Mouse (Mus musculus) midbrain, embryonic 12.5 days (tissue): ENCODE results near the gene St7. TPM values are rescaled to one million over a fixed set of nuclear protein-coding genes. Genes with fewer than 3 reads are reported as not detected.

Experiments
- ATAC-seq: fragments of 200-750 bp; cut with Nextera tagmentation; 2 replicates; pipeline ENCODE4 v1.8.0; 2017; ENCODE audit warnings: low read depth, moderate TSS enrichment, moderate library complexity; ENCODE audit not compliant: low FRiP score
- H3K27ac ChIP-seq: fragments of 300-500 bp; sonication (generic); replicated peaks from 2 replicates; pipeline ENCODE4 v1.5.1; 2016; ENCODE audit warnings: mild to moderate bottlenecking
- H3K27me3 ChIP-seq: fragments of 300-500 bp; sonication (generic); 2 replicates; pipeline ENCODE4 v1.6.1; 2016; ENCODE audit warnings: mild to moderate bottlenecking
- H3K36me3 ChIP-seq: fragments of 300-500 bp; sonication (generic); 2 replicates; pipeline ENCODE4 v1.6.1; 2016
- H3K4me1 ChIP-seq: fragments of 300-500 bp; sonication (generic); 2 replicates; pipeline ENCODE4 v1.6.1; 2016
- H3K4me2 ChIP-seq: fragments of 300-500 bp; sonication (generic); replicated peaks from 2 replicates; pipeline ENCODE4 v1.6.1; 2016; ENCODE audit warnings: mild to moderate bottlenecking, moderate library complexity
- H3K4me3 ChIP-seq: fragments of 300-500 bp; sonication (generic); 2 replicates; pipeline ENCODE4 v1.5.1; 2016; ENCODE audit warnings: mild to moderate bottlenecking
- H3K9ac ChIP-seq: fragments of 300-500 bp; sonication (generic); replicated peaks from 2 replicates; pipeline ENCODE4 v1.6.1; 2016; ENCODE audit warnings: mild to moderate bottlenecking, moderate library complexity
- H3K9me3 ChIP-seq: fragments of 300-500 bp; sonication (generic); 2 replicates; pipeline ENCODE4 v1.6.1; 2016; ENCODE audit warnings: mild to moderate bottlenecking
- WGBS: fragments of 180-500 bp; shearing (Covaris S2); methylation state at CpG from one replicate; pipeline ENCODE4 v1.1.7; 2016; 5-methylcytosine and 5-hydroxymethylcytosine counted together
- polyA plus RNA-seq: library from polyadenylated mRNA; unstranded; fragments of >200 nt; fragmentation: Nextera tagmentation; extraction: Ambion mirVana; gene quantifications from 2 replicates; pipeline ENCODE4 v1.2.1, GENCODE M21; 2016

Gene St7
- polyA plus RNA-seq, 1 experiment from 2014 or later, result 51.6 TPM

DNA sequence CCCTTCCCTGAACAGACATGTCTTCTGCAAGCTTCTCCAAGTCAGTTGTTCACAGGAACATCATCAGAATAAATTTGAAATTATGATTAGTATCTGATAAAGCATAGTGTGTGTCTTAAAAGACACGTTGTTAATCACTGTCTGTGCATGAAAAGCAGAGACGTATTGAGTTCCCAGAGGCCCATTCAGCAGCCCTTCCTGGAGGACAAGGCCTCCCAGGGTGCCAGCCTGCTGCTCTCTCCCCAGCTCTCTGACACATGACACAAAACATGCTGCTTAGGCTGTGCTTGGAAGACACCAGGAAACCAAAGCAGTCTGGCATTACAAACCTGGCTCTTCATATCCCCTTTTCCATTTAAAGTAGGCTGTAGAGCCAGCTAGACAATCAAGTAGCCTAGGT is 249.2 kb downstream of the St7 start:
- Histone ChIP-seq H3K4me2 (no peak overlapping the region), H3K4me1 (no peaks in the 10 kb centered on the region), H3K4me3 (no peak overlapping the region), H3K9ac (no peak overlapping the region), H3K36me3 (peaks cover 22% of the 10 kb centered on the region), H3K27me3 (no peaks in the 10 kb centered on the region), H3K27ac (no peak overlapping the region), H3K9me3 (no peaks in the 10 kb centered on the region)
- WGBS, result 33% methylated on average over 2 of the region's 2 CpGs
- ATAC-seq, result no peak

DNA sequence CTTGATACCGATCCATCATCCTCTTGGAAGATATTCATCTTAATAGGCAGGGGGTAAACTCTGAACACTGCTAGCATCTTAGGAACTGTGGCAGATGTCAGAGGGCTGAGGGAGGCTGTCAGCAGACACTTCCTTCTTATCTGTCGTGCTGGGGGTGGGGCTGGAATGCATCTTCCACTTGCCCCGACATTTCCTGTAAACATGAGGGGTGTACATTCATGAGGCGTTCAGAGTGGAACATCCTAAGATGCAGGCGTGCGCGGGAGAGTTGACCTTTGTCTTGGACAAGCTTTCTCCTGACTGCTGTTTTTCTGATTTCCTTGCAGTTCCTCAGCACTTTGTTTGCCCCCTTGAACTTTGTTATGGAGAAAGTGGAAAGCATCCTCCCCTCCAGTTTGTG is 249.6 kb downstream of the St7 start:
- ATAC-seq, result no peak
- no peaks in the 10 kb centered on the region for H3K4me1 ChIP-seq
- H3K9me3 ChIP-seq, result no peaks in the 10 kb centered on the region
- H3K4me2 ChIP-seq, result no peak overlapping the region
- peaks cover 22% of the 10 kb centered on the region for H3K36me3 ChIP-seq
- WGBS, result 74% methylated on average over 7 of the region's 7 CpGs
- no peak overlapping the region for H3K27ac ChIP-seq
- no peaks in the 10 kb centered on the region for H3K27me3 ChIP-seq
- no peak overlapping the region for H3K4me3 ChIP-seq
- H3K9ac ChIP-seq, result no peak overlapping the region

DNA sequence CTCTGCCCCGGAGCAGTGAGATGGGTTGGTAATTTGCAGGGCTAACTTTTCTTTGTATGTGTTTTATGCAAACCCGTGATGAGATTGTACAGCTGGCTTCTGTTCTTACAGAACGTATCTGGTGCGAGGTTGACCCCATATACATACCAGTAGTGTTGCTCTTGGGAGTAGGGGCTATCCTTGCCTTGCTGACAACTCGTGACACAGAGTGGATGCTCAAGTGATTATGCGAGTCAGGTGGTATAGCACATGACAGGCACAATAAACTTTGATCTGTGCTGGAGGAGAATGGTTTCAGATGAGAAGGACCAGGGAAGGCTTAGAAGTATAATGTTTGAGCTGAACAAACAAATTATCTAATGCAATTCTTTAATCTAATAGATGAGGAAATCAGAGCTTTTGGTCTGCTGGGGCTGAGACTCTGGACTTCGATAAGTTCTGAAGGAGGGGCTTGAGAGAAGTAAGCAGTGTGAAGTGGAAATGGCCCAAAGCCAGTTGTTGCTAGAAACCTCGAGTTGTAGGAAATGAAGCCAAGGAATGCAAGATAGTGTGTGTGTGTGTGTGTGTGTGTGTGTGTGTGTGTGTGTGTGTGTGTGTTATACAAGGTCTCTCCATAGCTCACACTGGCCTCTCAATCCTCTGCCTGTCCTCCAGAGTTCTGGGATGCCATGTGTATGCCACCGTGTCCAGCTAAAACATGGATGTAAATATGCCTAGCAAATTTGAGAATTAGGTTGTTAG is 251.3 kb downstream of the St7 start:
- H3K36me3 ChIP-seq, result peaks cover 16% of the 10 kb centered on the region
- no peak overlapping the region for H3K4me2 ChIP-seq
- H3K9me3 ChIP-seq, result no peaks in the 10 kb centered on the region
- H3K4me3 ChIP-seq, result no peak overlapping the region
- no peaks in the 10 kb centered on the region for H3K27me3 ChIP-seq
- 84% methylated on average over 9 of the region's 9 CpGs for WGBS
- no peak overlapping the region for H3K27ac ChIP-seq
- H3K4me1 ChIP-seq, result no peaks in the 10 kb centered on the region
- no peak overlapping the region for H3K9ac ChIP-seq
- ATAC-seq, result no peak

DNA sequence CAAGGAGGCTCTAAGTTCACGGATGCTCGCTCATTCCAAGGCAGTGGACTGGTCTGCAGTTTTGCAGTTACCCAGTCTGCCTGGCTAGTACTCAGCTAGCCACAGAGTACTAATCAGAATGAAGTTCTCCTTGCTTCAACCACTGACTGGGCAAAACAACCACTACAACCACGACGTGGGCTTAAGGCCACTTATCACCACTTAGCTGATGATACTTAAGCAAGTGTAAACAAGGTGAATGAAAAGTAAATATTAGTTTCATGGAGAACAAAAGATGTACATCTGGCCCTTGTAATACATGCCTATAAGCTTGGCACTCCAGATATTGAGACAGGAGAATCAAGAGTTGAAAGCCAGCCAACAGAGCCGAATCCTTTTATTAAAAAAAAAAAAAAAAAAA is 253.7 kb downstream of the St7 start:
- H3K4me2 ChIP-seq, result no peak overlapping the region
- no peak for ATAC-seq
- H3K36me3 ChIP-seq, result peaks cover 4% of the 10 kb centered on the region; the same call in 1 of the 2 replicates
- 77% methylated on average over 5 of the region's 5 CpGs for WGBS
- H3K27me3 ChIP-seq, result no peaks in the 10 kb centered on the region
- H3K4me1 ChIP-seq, result no peaks in the 10 kb centered on the region
- H3K9me3 ChIP-seq, result no peaks in the 10 kb centered on the region
- no peak overlapping the region for H3K4me3 ChIP-seq
- no peak overlapping the region for H3K9ac ChIP-seq
- no peak overlapping the region for H3K27ac ChIP-seq

DNA sequence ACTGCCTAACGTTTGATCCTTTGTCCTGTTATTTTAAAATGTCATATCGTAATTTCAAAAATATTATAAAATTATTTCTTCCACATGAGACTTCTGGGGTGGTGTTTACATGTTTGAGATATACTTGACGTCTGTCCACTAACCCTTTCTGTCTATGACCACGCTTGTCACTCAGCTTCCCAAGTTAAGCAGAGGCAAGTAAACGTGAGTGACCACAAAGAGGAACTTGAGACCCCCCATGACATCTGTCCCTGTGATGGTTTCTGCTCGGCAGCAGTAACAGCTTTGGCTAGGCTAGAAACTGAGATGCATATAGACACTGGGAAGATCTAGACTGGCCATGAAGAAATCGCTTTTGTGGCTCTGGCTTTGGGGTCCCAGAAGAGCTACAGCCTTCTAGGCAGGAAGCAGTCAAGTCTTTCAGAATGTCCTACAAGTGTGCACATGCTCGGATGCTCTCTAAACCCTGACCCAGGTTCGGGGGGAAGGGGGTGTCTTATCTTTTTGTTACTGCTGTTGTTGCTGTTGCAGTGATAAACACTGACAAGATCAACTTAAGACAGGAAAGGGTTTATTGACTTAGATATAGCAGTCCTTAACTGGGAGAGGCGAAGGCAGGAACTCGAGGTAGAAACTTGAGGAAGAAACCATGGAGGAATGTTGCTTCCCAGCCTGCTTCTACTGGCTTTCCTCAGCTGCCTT is 254.5 kb downstream of the St7 start:
- no peaks in the 10 kb centered on the region for H3K9me3 ChIP-seq
- no peak for ATAC-seq
- H3K27me3 ChIP-seq, result no peaks in the 10 kb centered on the region
- no peak overlapping the region for H3K27ac ChIP-seq
- H3K9ac ChIP-seq, result no peak overlapping the region
- no peaks in the 10 kb centered on the region for H3K4me1 ChIP-seq
- H3K4me2 ChIP-seq, result no peak overlapping the region
- 81% methylated on average over 11 of the region's 11 CpGs for WGBS
- no peak overlapping the region for H3K4me3 ChIP-seq
- H3K36me3 ChIP-seq, result peaks cover 4% of the 10 kb centered on the region; the same call in 1 of the 2 replicates

DNA sequence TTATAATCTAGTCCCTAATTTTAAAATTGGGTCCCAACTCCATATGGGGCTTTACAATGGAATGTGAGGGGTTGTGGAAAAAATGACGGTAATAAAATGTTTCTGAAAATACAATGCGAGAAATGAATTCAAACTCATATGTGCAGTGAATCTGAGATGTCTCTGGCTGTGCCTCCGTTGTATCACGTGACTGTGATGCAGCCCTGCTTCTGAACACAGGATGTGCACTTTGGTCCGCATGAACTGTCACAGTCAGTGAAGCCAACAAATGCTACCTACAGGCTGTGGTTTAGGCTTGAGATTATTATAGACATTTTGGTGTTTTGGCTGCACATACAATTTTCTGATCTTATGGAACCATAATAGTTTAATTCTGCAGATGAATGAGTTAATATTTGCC is 256.4 kb downstream of the St7 start:
- Histone ChIP-seq H3K27ac (no peak overlapping the region), H3K9ac (no peak overlapping the region), H3K9me3 (no peaks in the 10 kb centered on the region), H3K4me2 (no peak overlapping the region), H3K4me3 (no peak overlapping the region), H3K27me3 (no peaks in the 10 kb centered on the region), H3K4me1 (no peaks in the 10 kb centered on the region), H3K36me3 (no peaks in the 10 kb centered on the region)
- WGBS, result 91% methylated on average over 5 of the region's 5 CpGs
- ATAC-seq, result no peak

DNA sequence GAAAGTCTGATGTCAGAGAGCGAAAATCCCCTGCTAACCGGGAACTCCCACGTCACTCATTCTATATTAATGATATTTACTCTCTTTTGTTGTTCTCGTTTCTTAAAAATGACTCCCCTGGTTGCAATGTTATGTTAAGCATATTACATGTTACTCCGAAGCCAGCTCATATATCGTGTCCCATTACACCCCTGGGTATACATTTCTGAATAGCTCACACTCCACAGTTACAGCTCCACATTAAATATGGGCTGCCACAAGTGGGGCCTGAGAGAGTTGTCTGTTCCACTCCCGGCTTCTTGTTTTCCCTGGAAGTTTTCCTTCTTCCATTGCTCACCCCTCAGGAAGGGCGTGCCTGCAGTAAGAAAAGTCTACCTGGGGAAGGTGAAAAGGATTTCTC is 259.0 kb downstream of the St7 start:
- WGBS, result 91% methylated on average over 8 of the region's 8 CpGs
- Histone ChIP-seq H3K4me1 (no peaks in the 10 kb centered on the region), H3K9ac (no peak overlapping the region), H3K9me3 (no peaks in the 10 kb centered on the region), H3K36me3 (no peaks in the 10 kb centered on the region), H3K27me3 (no peaks in the 10 kb centered on the region), H3K4me3 (no peak overlapping the region), H3K27ac (no peak overlapping the region), H3K4me2 (no peak overlapping the region)
- no peak for ATAC-seq

DNA sequence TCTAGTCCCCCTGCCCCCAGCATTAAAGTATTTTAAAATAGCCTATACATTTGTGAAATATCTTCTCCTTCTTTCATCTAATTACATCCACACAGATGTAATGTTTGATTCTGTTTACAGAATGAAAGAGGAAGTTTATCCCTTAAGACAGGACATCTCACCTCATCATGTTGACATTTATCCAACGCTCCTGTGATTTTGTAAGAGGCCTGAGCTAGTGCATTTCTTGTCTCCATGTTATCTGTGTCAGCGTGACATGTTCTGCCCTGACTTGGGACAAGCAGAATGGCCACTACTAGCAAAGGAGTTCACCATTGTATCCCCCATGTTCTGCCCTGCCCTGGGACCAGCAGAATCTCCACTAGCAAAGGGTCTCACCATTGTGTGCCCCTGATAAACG is 270.7 kb downstream of the St7 start:
- no peaks in the 10 kb centered on the region for H3K9me3 ChIP-seq
- ATAC-seq, result no peak
- WGBS, result 80% methylated on average over 3 of the region's 3 CpGs
- no peak overlapping the region for H3K27ac ChIP-seq
- H3K4me1 ChIP-seq, result no peaks in the 10 kb centered on the region
- no peak overlapping the region for H3K4me2 ChIP-seq
- H3K9ac ChIP-seq, result no peak overlapping the region
- H3K4me3 ChIP-seq, result no peak overlapping the region
- no peaks in the 10 kb centered on the region for H3K36me3 ChIP-seq
- H3K27me3 ChIP-seq, result no peaks in the 10 kb centered on the region

DNA sequence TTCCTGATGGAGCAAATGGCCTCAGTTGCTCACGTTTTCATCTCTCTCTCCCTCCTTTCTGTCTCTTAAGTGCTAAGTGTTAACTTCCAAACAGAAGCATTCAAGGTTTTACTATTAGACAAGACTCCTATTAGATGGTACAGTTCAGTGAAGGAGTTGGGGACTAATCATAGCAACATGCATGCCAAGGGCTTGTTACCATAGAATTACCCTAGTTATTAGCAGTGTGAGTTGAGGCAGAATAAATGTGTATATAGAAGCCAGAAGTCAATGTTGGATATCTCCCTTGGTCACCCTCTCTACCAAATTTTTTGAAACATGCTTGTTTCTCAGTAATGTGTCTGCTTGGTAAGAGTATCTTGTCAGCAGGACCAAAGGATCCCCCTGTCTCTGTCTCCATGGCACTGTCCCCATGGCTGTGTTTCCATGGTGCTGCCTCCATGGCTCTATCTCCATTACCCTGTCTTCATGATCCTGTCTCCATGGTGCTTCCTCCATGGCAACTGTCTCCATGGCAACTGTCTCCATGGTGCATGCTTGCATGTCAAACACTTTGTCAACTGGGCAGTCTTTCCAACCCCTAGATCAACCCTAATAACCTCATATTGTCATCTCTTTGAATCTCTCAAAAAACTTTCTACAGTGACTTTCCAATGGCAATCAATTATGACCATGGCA is 275.9 kb downstream of the St7 start:
- Histone ChIP-seq H3K9ac (no peak overlapping the region), H3K36me3 (no peaks in the 10 kb centered on the region), H3K4me1 (0 out of 2 replicates have a peak, but pooled peaks cover 3% of the 10 kb centered on the region), H3K27me3 (no peaks in the 10 kb centered on the region), H3K9me3 (no peaks in the 10 kb centered on the region), H3K4me3 (no peak overlapping the region), H3K27ac (no peak overlapping the region), H3K4me2 (no peak overlapping the region)
- WGBS, result 71% methylated on average over 1 of the region's 1 CpGs
- ATAC-seq, result peak; percentile 97

DNA sequence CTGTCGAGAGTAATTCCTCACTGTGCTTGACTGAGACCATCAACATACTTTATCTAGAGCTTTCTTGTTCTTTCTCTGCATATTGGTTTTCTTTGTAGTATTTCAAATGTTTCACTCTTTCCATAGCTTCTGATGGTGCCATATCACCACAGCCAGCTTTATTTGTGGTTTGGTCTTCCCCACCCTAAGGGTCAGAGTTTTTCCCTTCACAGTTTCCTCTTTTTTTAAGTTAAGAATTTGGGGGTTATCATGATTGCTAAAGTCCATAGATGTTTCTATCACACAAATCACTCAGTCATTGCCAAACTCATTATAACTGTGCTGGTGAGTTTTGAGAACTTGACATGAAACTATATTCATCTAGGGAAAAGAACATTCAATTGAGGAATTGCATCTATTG is 277.1 kb downstream of the St7 start:
- H3K9ac ChIP-seq, result no peak overlapping the region
- no peak overlapping the region for H3K4me3 ChIP-seq
- H3K27me3 ChIP-seq, result no peaks in the 10 kb centered on the region
- WGBS, result 91% methylated on average over 1 of the region's 1 CpGs
- no peak overlapping the region for H3K4me2 ChIP-seq
- ATAC-seq, result no peak
- no peak overlapping the region for H3K27ac ChIP-seq
- H3K36me3 ChIP-seq, result no peaks in the 10 kb centered on the region
- no peaks in the 10 kb centered on the region for H3K9me3 ChIP-seq
- 0 out of 2 replicates have a peak, but pooled peaks cover 3% of the 10 kb centered on the region for H3K4me1 ChIP-seq

DNA sequence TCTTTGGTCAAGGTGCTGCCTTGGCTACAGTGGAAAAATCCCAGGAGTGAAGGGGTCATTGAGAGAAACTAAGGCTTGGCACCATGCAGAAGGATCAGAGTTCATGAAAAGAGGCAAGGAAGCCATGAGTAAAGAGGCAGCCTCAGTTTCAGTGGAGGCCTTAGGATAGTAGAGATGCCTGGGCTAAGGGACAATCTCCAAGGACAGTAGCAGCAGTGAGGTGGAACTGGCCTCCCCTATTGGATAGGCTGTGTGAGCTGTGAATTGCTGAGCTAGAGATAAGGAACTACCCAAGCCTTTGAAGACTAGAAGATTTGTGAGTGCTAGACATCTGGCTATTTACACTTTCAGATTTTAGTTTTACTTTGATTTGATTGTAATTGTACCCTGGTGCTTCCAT is 278.7 kb downstream of the St7 start:
- Histone ChIP-seq H3K9ac (no peak overlapping the region), H3K9me3 (no peaks in the 10 kb centered on the region), H3K4me3 (no peak overlapping the region), H3K27ac (no peak overlapping the region), H3K4me2 (no peak overlapping the region), H3K27me3 (no peaks in the 10 kb centered on the region), H3K36me3 (no peaks in the 10 kb centered on the region), H3K4me1 (0 out of 2 replicates have a peak, but pooled peaks cover 3% of the 10 kb centered on the region)
- no peak for ATAC-seq

DNA sequence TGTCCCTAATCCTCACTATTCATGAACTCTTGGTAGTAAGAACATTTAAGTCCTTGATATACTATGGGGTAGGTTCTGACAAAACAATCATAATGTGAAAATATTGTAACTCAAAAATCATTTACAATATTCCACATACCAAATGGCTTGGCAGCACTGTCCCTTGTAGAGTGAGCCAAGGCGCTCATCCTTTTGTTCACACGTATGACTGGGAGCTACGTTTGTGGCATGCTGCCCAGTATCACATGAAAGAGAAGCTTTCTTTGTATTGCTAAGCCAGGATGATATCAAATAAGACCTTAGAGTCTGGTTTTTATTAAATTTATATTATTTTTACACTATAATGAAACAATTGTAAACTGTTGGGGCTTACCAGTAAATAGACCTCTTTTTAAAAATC is 281.7 kb downstream of the St7 start:
- no peak for ATAC-seq
- Histone ChIP-seq H3K4me2 (no peak overlapping the region), H3K27ac (no peak overlapping the region), H3K4me3 (no peak overlapping the region), H3K9ac (no peak overlapping the region), H3K9me3 (no peaks in the 10 kb centered on the region), H3K36me3 (no peaks in the 10 kb centered on the region), H3K4me1 (no peaks in the 10 kb centered on the region), H3K27me3 (no peaks in the 10 kb centered on the region)
- 89% methylated on average over 3 of the region's 3 CpGs for WGBS
